Mouse (Mus musculus) liver, embryonic 14.5 days (tissue): ENCODE results near the gene Ppp2r5d.

Experiments used
- CTCF ChIP-seq: IDR thresholded peaks from 2 replicates; pipeline ENCODE4 v1.5.1; 2016; ENCODE audit warnings: antibody characterized with exemption, low read depth, control low read depth
- EP300 ChIP-seq: IDR thresholded peaks from 2 replicates; pipeline ENCODE4 v1.6.1; 2016; ENCODE audit warnings: antibody characterized with exemption, low read depth

- TF ChIP-seq CTCF (no peak), EP300 (no peak)
Measured at GRCm38 (mm10) chr17:46661351-46661750, 43.6 kb downstream of the Ppp2r5d start.
